8 mouse cellular contexts compared by ENCODE assay signal in the genomic region with DNA sequence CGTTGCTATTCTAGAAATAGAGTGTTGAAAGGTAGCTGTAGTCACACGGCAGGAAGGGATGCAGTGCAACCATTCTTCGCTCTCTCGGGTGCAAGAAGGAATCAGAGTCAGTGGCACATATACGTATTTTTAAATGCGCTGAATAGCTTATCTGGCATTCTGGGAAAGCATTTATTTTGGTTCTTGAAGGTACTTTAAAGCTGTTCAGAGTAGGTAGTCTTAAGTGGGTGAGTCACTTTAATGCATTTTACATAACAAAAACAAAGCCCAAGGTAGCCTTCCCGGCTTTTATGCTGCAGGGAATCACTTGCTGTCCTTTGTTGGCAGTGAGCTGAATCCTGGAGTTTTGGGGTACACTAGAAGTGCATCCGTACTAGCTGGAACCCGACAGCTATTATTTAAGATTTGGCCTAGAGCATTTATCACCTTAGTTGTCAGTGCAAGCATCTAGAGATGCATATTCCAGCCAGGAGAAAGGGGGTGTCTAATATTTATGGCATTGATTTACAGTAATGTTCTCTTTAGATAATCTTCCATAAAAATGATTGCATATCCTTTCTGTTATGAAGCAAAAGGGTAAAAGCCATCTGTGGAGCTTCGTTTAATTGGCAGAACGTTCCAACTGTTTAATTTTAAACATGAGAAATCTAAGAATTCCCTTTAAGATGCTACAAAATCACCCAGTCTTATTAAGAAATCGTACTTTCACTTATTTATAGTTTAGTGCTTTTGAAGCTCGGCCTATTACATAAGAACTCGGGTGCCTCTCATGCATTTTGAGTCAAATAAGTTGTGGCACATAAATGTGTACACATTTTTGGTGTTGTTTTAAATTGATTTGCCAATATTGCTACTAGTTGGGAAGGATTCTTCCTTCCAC. TPM values are rescaled to one million over a fixed set of nuclear protein-coding genes. Genes with fewer than 3 reads are reported as not detected.
DNase-seq lines count a peak whose midpoint lies in the region; ATAC-seq and TF ChIP-seq lines count a peak whose summit lies in the region.

No protein-coding gene starts in this region.

- no peak for TF ChIP-seq CTCF in lung, postnatal 0 days (IDR thresholded peaks at IDR 0.05)

- WGBS in lung, postnatal 0 days, result 37% methylated on average over 14 of the region's 14 CpGs
- WGBS in hindbrain, embryonic 14.5 days, result 18% methylated on average over 14 of the region's 14 CpGs
- 22% methylated on average over 14 of the region's 14 CpGs for WGBS in neural tube, embryonic 12.5 days

- H3K4me3 ChIP-seq in lung, postnatal 0 days (ENCODE audit: low read depth, low read length), result peak overlapping the region; percentile 63
- peak overlapping the region; percentile 72 for H3K4me3 ChIP-seq in hindbrain, embryonic 14.5 days (replicated peaks; ENCODE audit: low read length)
- peak overlapping the region; percentile 58 for H3K4me3 ChIP-seq in neural tube, embryonic 12.5 days

- DNase-seq in cerebellum, adult 11-12 months, result peak; percentile 18
- DNase-seq in lung, postnatal 0 days (ENCODE audit: low spot score), result peak; percentile 11
- no peak for DNase-seq in lung, postnatal 4 days
- DNase-seq in hindbrain, embryonic 14.5 days (ENCODE audit: low spot score), result peak; percentile 60
- no peak for DNase-seq in urinary bladder, postnatal 36 days (ENCODE audit: low spot score in 2 of 2)
- DNase-seq in urinary bladder, postnatal 4 days (ENCODE audit: low spot score in 2 of 2), result no peak

- H3K36me3 ChIP-seq in lung, postnatal 0 days (ENCODE audit: insufficient read depth, low read length), result no peaks in the 10 kb centered on the region
- no peaks in the 10 kb centered on the region for H3K36me3 ChIP-seq in hindbrain, embryonic 14.5 days (replicated peaks; ENCODE audit: control insufficient read depth, insufficient read depth)
- no peaks in the 10 kb centered on the region for H3K36me3 ChIP-seq in neural tube, embryonic 12.5 days

- TF ChIP-seq EP300 in lung, postnatal 0 days (IDR thresholded peaks at IDR 0.05), result no peak

- no peak overlapping the region for H3K9ac ChIP-seq in lung, postnatal 0 days (replicated peaks; ENCODE audit: low read depth)
- peak overlapping the region; percentile 96 for H3K9ac ChIP-seq in hindbrain, embryonic 14.5 days
- H3K9ac ChIP-seq in neural tube, embryonic 12.5 days, result peak overlapping the region; percentile 82; the same call in 1 of the 2 replicates

- no peaks in the 10 kb centered on the region for H3K4me1 ChIP-seq in lung, postnatal 0 days (ENCODE audit: insufficient read depth, low read depth, low read length)
- H3K4me1 ChIP-seq in hindbrain, embryonic 14.5 days (replicated peaks; ENCODE audit: control insufficient read depth, insufficient read depth, low read length), result peaks cover 20% of the 10 kb centered on the region
- peaks cover 12% of the 10 kb centered on the region for H3K4me1 ChIP-seq in neural tube, embryonic 12.5 days

- H3K27me3 ChIP-seq in lung, postnatal 0 days (replicated peaks; ENCODE audit: insufficient read depth, low read length), result peaks cover 12% of the 10 kb centered on the region; the same call in 1 of the 2 replicates
- H3K27me3 ChIP-seq in hindbrain, embryonic 14.5 days (ENCODE audit: control insufficient read depth, insufficient read depth, low read length), result peaks cover 52% of the 10 kb centered on the region
- H3K27me3 ChIP-seq in neural tube, embryonic 12.5 days (replicated peaks), result peaks cover 44% of the 10 kb centered on the region

- no peaks in the 10 kb centered on the region for H3K9me3 ChIP-seq in lung, postnatal 0 days (ENCODE audit: low read length)
- no peaks in the 10 kb centered on the region for H3K9me3 ChIP-seq in hindbrain, embryonic 14.5 days (ENCODE audit: control insufficient read depth, low read length)
- H3K9me3 ChIP-seq in neural tube, embryonic 12.5 days, result no peaks in the 10 kb centered on the region

- H3K27ac ChIP-seq in lung, postnatal 0 days (ENCODE audit: low read length), result no peak overlapping the region
- H3K27ac ChIP-seq in hindbrain, embryonic 14.5 days, result peak overlapping the region; percentile 98
- 0 out of 2 replicates have a peak overlapping the region, but pooled peaks have one; percentile 37 for H3K27ac ChIP-seq in neural tube, embryonic 12.5 days

- peak overlapping the region; percentile 85 for H3K4me2 ChIP-seq in lung, postnatal 0 days (replicated peaks; ENCODE audit: low read depth, low read length)
- peak overlapping the region; percentile 76 for H3K4me2 ChIP-seq in hindbrain, embryonic 14.5 days (replicated peaks)
- peak overlapping the region; percentile 80 for H3K4me2 ChIP-seq in neural tube, embryonic 12.5 days (replicated peaks)

- no peak for ATAC-seq in cerebellum, adult (ENCODE audit: insufficient number of reproducible peaks, low FRiP score, low TSS enrichment)
- no peak for ATAC-seq in lung, postnatal 0 days
- ATAC-seq in hindbrain, embryonic 14.5 days (ENCODE audit: low FRiP score), result no peak
- ATAC-seq in neural tube, embryonic 12.5 days (ENCODE audit: low FRiP score, low read depth), result no peak

RNA-seq across cellular contexts. Expression of gene Cacna2d1, which starts 1.6 kb away (rescaled TPM):
- polyA plus RNA-seq in lung, postnatal 0 days (2015; fragmentation: Nextera tagmentation; extraction: Ambion mirVana), result 8.4 and 9.6 TPM in 2 replicates
- 40.3 and 43.7 TPM in 2 replicates for polyA plus RNA-seq in hindbrain, embryonic 14.5 days (2014; fragmentation: Nextera tagmentation; extraction: Ambion mirVana)
- 36.2 and 37.4 TPM in 2 replicates for polyA plus RNA-seq in neural tube, embryonic 12.5 days (2016; fragmentation: Nextera tagmentation; extraction: Ambion mirVana)

Comparison
In these comparisons a context has a peak if more than half of its experiments do, and no peak if none do; other contexts are left out.
1. DNase-seq: peak in cerebellum, adult 11-12 months (single experiment), lung, postnatal 0 days (single experiment) and hindbrain, embryonic 14.5 days (single experiment); none in lung, postnatal 4 days (0 of 2), urinary bladder, postnatal 36 days (0 of 2) and urinary bladder, postnatal 4 days (0 of 2).
2. Peak in every context shown above with its lines, with median percentiles within 50 percentile points of each other: H3K4me2 ChIP-seq and H3K4me3 ChIP-seq.